Mouse (Mus musculus): ENCODE measurements around the gene Pdss1.

DNA sequence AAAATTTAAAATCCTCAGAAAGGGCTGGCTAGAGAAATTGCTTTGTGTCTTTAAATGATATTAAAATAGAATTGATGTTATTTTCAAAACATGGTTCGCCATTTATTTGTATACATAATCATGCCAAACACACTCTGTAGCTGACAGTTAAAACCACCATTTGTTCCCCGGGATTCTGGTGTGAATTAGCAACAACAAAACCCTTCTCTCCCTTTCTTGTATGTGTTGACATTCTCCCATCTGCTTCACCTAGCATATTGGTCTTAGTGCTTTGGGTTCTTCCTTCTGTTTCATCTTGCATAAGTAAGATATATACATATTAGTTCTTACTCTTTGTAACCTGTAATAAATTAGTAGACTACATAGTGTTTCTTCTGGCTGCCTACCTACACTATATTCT is 23.3 kb downstream of the Pdss1 start:
- no peak for TF ChIP-seq CTCF (IDR thresholded peaks at IDR 0.05; ENCODE audit: low read depth)
- TF ChIP-seq EP300 (IDR thresholded peaks at IDR 0.05; ENCODE audit: low read depth) = no peak
